Comparison of ENCODE assay signal across 8 mouse cellular contexts in genomic region chr11:44519950-44520761, GRCm38 (mm10). TPM values are rescaled to one million over a fixed set of nuclear protein-coding genes. Genes with fewer than 3 reads are reported as not detected.
A peak's percentile ranks its signal among the peaks of the same experiment; 100 is the strongest.
DNase-seq lines count a peak whose midpoint lies in the region; ATAC-seq lines count a peak whose summit lies in the region.

No protein-coding gene starts in this region.

- H3K4me2 ChIP-seq in hindbrain, embryonic 13.5 days, result peak overlapping the region; percentile 90

- peak overlapping the region; percentile 97 for H3K9ac ChIP-seq in hindbrain, embryonic 13.5 days

- H3K27ac ChIP-seq in hindbrain, embryonic 13.5 days, result peak overlapping the region; percentile 98

- under 1% methylated on average over 28 of the region's 28 CpGs for WGBS in hindbrain, embryonic 13.5 days

- H3K4me3 ChIP-seq in hindbrain, embryonic 13.5 days, result peak overlapping the region; percentile 95

- peak; percentile 78 for ATAC-seq in hindbrain, embryonic 13.5 days (ENCODE audit: low FRiP score)

- DNase-seq in Muller cell, postnatal 12 days (ENCODE audit: inconsistent ontology term), result peak; percentile 78
- peak; percentile 82 to 84 for DNase-seq in cerebellum, postnatal 14 days
- peak; percentile 53 to 56 for DNase-seq in frontal cortex, postnatal 14 days (ENCODE audit: low spot score in 2 of 2)
- DNase-seq in layer of hippocampus, postnatal 36 days, result peak; percentile 31 to 52
- peak; percentile 83 for DNase-seq in lung, postnatal 25 days (ENCODE audit: low spot score)
- DNase-seq in retina, embryonic 14.5 days (ENCODE audit: low spot score), result peak; percentile 83
- DNase-seq in thymus, postnatal 36 days, result peak; percentile 88 to 93

- H3K4me1 ChIP-seq in hindbrain, embryonic 13.5 days (replicated peaks), result peaks cover 33% of the 10 kb centered on the region

- no peaks in the 10 kb centered on the region for H3K9me3 ChIP-seq in hindbrain, embryonic 13.5 days

- H3K27me3 ChIP-seq in hindbrain, embryonic 13.5 days, result no peaks in the 10 kb centered on the region

- peaks cover 5% of the 10 kb centered on the region for H3K36me3 ChIP-seq in hindbrain, embryonic 13.5 days

RNA-seq across cellular contexts. Expression of gene Rnf145, which starts 1.4 kb away (rescaled TPM):
- polyA plus RNA-seq in hindbrain, embryonic 13.5 days (2015; fragmentation: Nextera tagmentation; extraction: Ambion mirVana), result 108 and 111 TPM in 2 replicates
- 100 to 1,000 TPM in 1 of 2 experiments, 10 to 100 TPM in 1; 98.8 to 105 TPM for total RNA-seq in layer of hippocampus, postnatal 36 days (2021)

RNA-seq across cellular contexts. Expression of gene Ublcp1, which starts 49.9 kb away (rescaled TPM):
- 60.1 and 62.9 TPM in 2 replicates for polyA plus RNA-seq in hindbrain, embryonic 13.5 days (2015; fragmentation: Nextera tagmentation; extraction: Ambion mirVana)
- 10 to 100 TPM; 45.3 to 51.3 TPM for total RNA-seq in layer of hippocampus, postnatal 36 days (2021)

Comparison
In these comparisons a context has a peak if more than half of its experiments do, and no peak if none do; other contexts are left out.
1. Peak in every context shown above with its lines: DNase-seq, ATAC-seq, H3K4me3 ChIP-seq and H3K27ac ChIP-seq.